Mouse (Mus musculus): ENCODE data around the gene Zswim5. TPM values are rescaled to one million over a fixed set of nuclear protein-coding genes. Genes with fewer than 3 reads are reported as not detected.

The Zswim5 gene
- 0.05 and 0.07 TPM in 2 replicates for polyA plus RNA-seq (2012; rRNA removed)

GRCm38 (mm10) chr4:116876995-116877728, at the start of gene Zswim5:
TSS of gene Zswim5 (plus strand) at chr4:116877376.

GRCm38 (mm10) chr4:116993672-116994621, 116.8 kb downstream of the Zswim5 start, which contains the start of gene Urod:
TSS of gene Urod (minus strand) at chr4:116994413.

GRCm38 (mm10) chr4:116995131-116995797, 118.1 kb downstream of the Zswim5 start, which contains the start of gene Hectd3:
TSS of gene Hectd3 (plus strand) at chr4:116995317.

GRCm38 (mm10) chr4:117019206-117020134, 142.3 kb downstream of the Zswim5 start, which contains the start of gene Eif2b3:
TSS of gene Eif2b3 (plus strand) at chr4:117019402.

Other genes starting within 250 kb of the Zswim5 start
- 20.1 TPM in 2 replicates for gene Nasp, start 249.4 kb upstream of the Zswim5 start, polyA plus RNA-seq (2012; rRNA removed)
- 277 and 296 TPM in 2 replicates for gene Akr1a1, start 225.7 kb upstream of the Zswim5 start, polyA plus RNA-seq (2012; rRNA removed)
- gene Prdx1, start 191.8 kb upstream of the Zswim5 start, polyA plus RNA-seq (2012; rRNA removed), result 463 and 613 TPM in 2 replicates
- gene Mmachc, start 169.0 kb upstream of the Zswim5 start, polyA plus RNA-seq (2012; rRNA removed), result 7.0 and 7.4 TPM in 2 replicates
- 17.1 and 20.6 TPM in 2 replicates for gene Ccdc163, start 168.9 kb upstream of the Zswim5 start, polyA plus RNA-seq (2012; rRNA removed)
- gene Tesk2, start 156.4 kb upstream of the Zswim5 start, polyA plus RNA-seq (2012; rRNA removed), result 4.7 and 4.9 TPM in 2 replicates
- gene Toe1, start 69.7 kb upstream of the Zswim5 start, polyA plus RNA-seq (2012; rRNA removed), result 9.7 and 11.0 TPM in 2 replicates
- gene Mutyh, start 69.7 kb upstream of the Zswim5 start, polyA plus RNA-seq (2012; rRNA removed), result 2.8 and 3.1 TPM in 2 replicates
- gene Hpdl, start 55.7 kb upstream of the Zswim5 start, polyA plus RNA-seq (2012; rRNA removed), result 0.06 and 0.07 TPM in 2 replicates
- gene Urod, start 117.0 kb downstream of the Zswim5 start, polyA plus RNA-seq (2012; rRNA removed), result 200 and 202 TPM in 2 replicates
- gene Hectd3, start 117.9 kb downstream of the Zswim5 start, polyA plus RNA-seq (2012; rRNA removed), result 8.1 and 8.6 TPM in 2 replicates
- gene Eif2b3, start 142.0 kb downstream of the Zswim5 start, polyA plus RNA-seq (2012; rRNA removed), result 10.5 and 10.8 TPM in 2 replicates
- 0.77 and 1.1 TPM in 2 replicates for gene Ptch2, start 218.7 kb downstream of the Zswim5 start, polyA plus RNA-seq (2012; rRNA removed)
- 2.0 and 2.2 TPM in 2 replicates for gene Btbd19, start 248.3 kb downstream of the Zswim5 start, polyA plus RNA-seq (2012; rRNA removed)
- gene Tctex1d4, start 249.4 kb downstream of the Zswim5 start, polyA plus RNA-seq (2012; rRNA removed), result 0.18 and 0.20 TPM in 2 replicates

All from liver, embryonic 18 days (tissue).